Mouse (Mus musculus) G1E (cell line): ENCODE data around the gene Slc37a3.

ENCODE experiments used
- CTCF ChIP-seq: IDR thresholded peaks from 2 replicates; pipeline ENCODE4 v1.5.1; 2012; ENCODE audit warnings: low read depth, low read length, inconsistent platforms, mixed read lengths
- GATA1 ChIP-seq: IDR thresholded peaks from 2 replicates; pipeline ENCODE4 v1.6.1; 2012; ENCODE audit warnings: borderline replicate concordance, low read length, inconsistent platforms, mixed read lengths
- GATA2 ChIP-seq: IDR thresholded peaks from 2 replicates; pipeline ENCODE4 v1.6.1; 2012; ENCODE audit warnings: low read depth, low read length, inconsistent platforms, borderline replicate concordance
- POLR2AphosphoS5 ChIP-seq: IDR thresholded peaks from 2 replicates; pipeline ENCODE4 v1.6.1; 2012; ENCODE audit warnings: low read depth, low read length, inconsistent platforms; ENCODE audit not compliant: insufficient replicate concordance
- TAL1 ChIP-seq: conservative IDR thresholded peaks from 2 replicates; pipeline ENCODE4 v1.6.1; 2012; ENCODE audit warnings: low read depth, low read length, inconsistent platforms, mixed read lengths

DNA sequence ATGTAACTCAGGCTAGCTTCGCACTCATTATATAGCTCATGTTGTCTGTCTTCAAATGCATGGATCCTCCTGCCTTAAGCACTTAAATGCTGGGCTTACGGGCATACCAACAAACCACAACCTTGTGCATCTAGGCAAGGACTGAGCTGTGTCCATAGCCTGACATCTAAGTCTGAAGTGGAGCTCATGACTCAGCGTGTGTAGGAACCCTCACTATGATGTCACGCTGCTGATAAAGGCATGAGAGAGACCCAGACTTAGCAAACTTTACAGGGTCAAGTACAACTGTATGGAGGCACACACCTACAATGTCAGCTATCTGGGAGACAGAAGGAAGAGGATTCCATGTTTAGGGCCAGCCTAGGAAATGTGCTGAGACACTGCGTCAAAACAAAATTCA is 29.0 kb upstream of the Slc37a3 start:
- TF ChIP-seq GATA2 (no peak), CTCF (no peak), GATA1 (no peak), TAL1 (no peak), POLR2AphosphoS5 (no peak)
